Mouse (Mus musculus): ENCODE results near the gene Utp14b. TPM values are rescaled to one million over a fixed set of nuclear protein-coding genes. Genes with fewer than 3 reads are reported as not detected.

Utp14b gene
- total and polyA plus RNA-seq, 2 experiments from 2014 or later: 3.0 to 6.5 TPM

GRCm38 (mm10) chr1:78710613-78711329 lies 52.9 kb downstream of the Utp14b start:
- Histone ChIP-seq H3K4me1 (ENCODE audit: insufficient read depth, low read length) (no peaks in the 10 kb centered on the region), H3K9me3 (ENCODE audit: low read length) (no peaks in the 10 kb centered on the region), H3K4me2 (ENCODE audit: low read depth, low read length) (no peak overlapping the region), H3K27ac (no peak overlapping the region), H3K4me3 (ENCODE audit: low read length) (no peak overlapping the region), H3K27me3 (ENCODE audit: insufficient read depth, low read length) (no peaks in the 10 kb centered on the region), H3K9ac (replicated peaks; ENCODE audit: low read length) (no peak overlapping the region), H3K36me3 (ENCODE audit: insufficient read depth, low read length) (peaks cover 4% of the 10 kb centered on the region; the same call in 1 of the 2 replicates)
- 91% methylated on average over 5 of the region's 5 CpGs for WGBS
- TF ChIP-seq CTCF (IDR thresholded peaks at IDR 0.05; ENCODE audit: low read depth): no peak
- ATAC-seq (no peak), DNase-seq (ENCODE audit: low spot score) (no peak)

Other genes with a start within 250 kb of the Utp14b start
- 72.8 and 75.5 TPM in 2 replicates for gene Farsb, start 169.1 kb upstream of the Utp14b start, total RNA-seq (2014; rRNA removed)
- gene Farsb, start 169.1 kb upstream of the Utp14b start, polyA plus RNA-seq (2015; fragmentation: Nextera tagmentation; extraction: Ambion mirVana): 123 and 129 TPM in 2 replicates
- not detected in 2 replicates for gene Mogat1, start 147.0 kb upstream of the Utp14b start, total RNA-seq (2014; rRNA removed)
- gene Mogat1, start 147.0 kb upstream of the Utp14b start, polyA plus RNA-seq (2015; fragmentation: Nextera tagmentation; extraction: Ambion mirVana): 0.49 and 0.91 TPM in 2 replicates
- 0.89 and 1.7 TPM in 2 replicates for gene BC035947, start 145.9 kb upstream of the Utp14b start, total RNA-seq (2014; rRNA removed)
- 0.79 and 0.89 TPM in 2 replicates for gene BC035947, start 145.9 kb upstream of the Utp14b start, polyA plus RNA-seq (2015; fragmentation: Nextera tagmentation; extraction: Ambion mirVana)
- gene Acsl3, start 213 bp upstream of the Utp14b start, total RNA-seq (2014; rRNA removed): 70.6 and 86.3 TPM in 2 replicates
- gene Acsl3, start 213 bp upstream of the Utp14b start, polyA plus RNA-seq (2015; fragmentation: Nextera tagmentation; extraction: Ambion mirVana): 79.2 and 88.9 TPM in 2 replicates
- gene Kcne4, start 158.7 kb downstream of the Utp14b start, total RNA-seq (2014; rRNA removed): 0.79 and 2.0 TPM in 2 replicates
- 1.5 and 1.7 TPM in 2 replicates for gene Kcne4, start 158.7 kb downstream of the Utp14b start, polyA plus RNA-seq (2015; fragmentation: Nextera tagmentation; extraction: Ambion mirVana)